Mouse (Mus musculus): ENCODE measurements around the gene Mroh7. TPM values are rescaled to one million over a fixed set of nuclear protein-coding genes. Genes with fewer than 3 reads are reported as not detected.

Gene Mroh7
- polyA plus RNA-seq, 1 experiment from 2014 or later: 0.38 TPM

GRCm38 (mm10) chr4:106633281-106634085 is 97.2 kb downstream of the Mroh7 start:
- Histone ChIP-seq H3K9ac (ENCODE audit: low read depth, low read length) (peak overlapping the region; percentile 52; the same call in 1 of the 2 replicates), H3K27me3 (ENCODE audit: control insufficient read depth, insufficient read depth, low read depth, low read length) (no peaks in the 10 kb centered on the region), H3K4me1 (ENCODE audit: control insufficient read depth, insufficient read depth, low read length) (peaks cover 40% of the 10 kb centered on the region), H3K27ac (ENCODE audit: low read length) (peak overlapping the region; percentile 91), H3K36me3 (ENCODE audit: control insufficient read depth, insufficient read depth, low read length) (no peaks in the 10 kb centered on the region), H3K4me3 (ENCODE audit: low read depth, low read length) (no peak overlapping the region; the same call in 1 of the 2 replicates), H3K4me2 (ENCODE audit: low read length) (peak overlapping the region; percentile 42), H3K9me3 (replicated peaks; ENCODE audit: control insufficient read depth, low read length, poor library complexity, severe bottlenecking) (no peaks in the 10 kb centered on the region)
- ATAC-seq: peak; percentile 51
- 27% methylated on average over 8 of the region's 8 CpGs for WGBS

- no peak overlapping the region for H3K9ac ChIP-seq (ENCODE audit: low read depth, low read length)
- peaks cover 40% of the 10 kb centered on the region for H3K4me1 ChIP-seq (ENCODE audit: control insufficient read depth, insufficient read depth, low read length)
- ATAC-seq: no peak
- no peaks in the 10 kb centered on the region for H3K27me3 ChIP-seq (ENCODE audit: control insufficient read depth, insufficient read depth, low read depth, low read length)
- no peak overlapping the region for H3K4me2 ChIP-seq (ENCODE audit: low read length)
- WGBS: 25% methylated on average over 1 of the region's 3 CpGs
- no peaks in the 10 kb centered on the region for H3K9me3 ChIP-seq (replicated peaks; ENCODE audit: control insufficient read depth, low read length, poor library complexity, severe bottlenecking)
- no peak overlapping the region for H3K4me3 ChIP-seq (ENCODE audit: low read depth, low read length)
- no peaks in the 10 kb centered on the region for H3K36me3 ChIP-seq (ENCODE audit: control insufficient read depth, insufficient read depth, low read length)
- peak overlapping the region; percentile 91 for H3K27ac ChIP-seq (ENCODE audit: low read length)
Measured at GRCm38 (mm10) chr4:106632313-106632712, 98.4 kb downstream of the Mroh7 start.

Other genes starting within 250 kb of the Mroh7 start
- not detected in 2 replicates for gene Bsnd, start 238.6 kb downstream of the Mroh7 start, polyA plus RNA-seq (2015; fragmentation: Nextera tagmentation; extraction: Ambion mirVana)
- gene Dhcr24, start 169.9 kb downstream of the Mroh7 start, polyA plus RNA-seq (2015; fragmentation: Nextera tagmentation; extraction: Ambion mirVana): 3.8 and 4.7 TPM in 2 replicates
- gene Lexm, start 113.7 kb downstream of the Mroh7 start, polyA plus RNA-seq (2015; fragmentation: Nextera tagmentation; extraction: Ambion mirVana): not detected in 2 replicates
- gene Ttc22, start 108.5 kb downstream of the Mroh7 start, polyA plus RNA-seq (2015; fragmentation: Nextera tagmentation; extraction: Ambion mirVana): 3.6 and 4.4 TPM in 2 replicates
- 8.9 and 9.9 TPM in 2 replicates for gene Pars2, start 79.9 kb downstream of the Mroh7 start, polyA plus RNA-seq (2015; fragmentation: Nextera tagmentation; extraction: Ambion mirVana)
- 159 and 163 TPM in 2 replicates for gene Ttc4, start 52.0 kb downstream of the Mroh7 start, polyA plus RNA-seq (2015; fragmentation: Nextera tagmentation; extraction: Ambion mirVana)
- gene Fam151a, start 3.0 kb upstream of the Mroh7 start, polyA plus RNA-seq (2015; fragmentation: Nextera tagmentation; extraction: Ambion mirVana): not detected in 2 replicates
- 1.9 and 2.2 TPM in 2 replicates for gene Acot11, start 74.1 kb upstream of the Mroh7 start, polyA plus RNA-seq (2015; fragmentation: Nextera tagmentation; extraction: Ambion mirVana)
- gene Ssbp3, start 179.8 kb upstream of the Mroh7 start, polyA plus RNA-seq (2015; fragmentation: Nextera tagmentation; extraction: Ambion mirVana): 129 and 164 TPM in 2 replicates